Mouse (Mus musculus): Measurements from ENCODE around the gene Prcd.

DNA sequence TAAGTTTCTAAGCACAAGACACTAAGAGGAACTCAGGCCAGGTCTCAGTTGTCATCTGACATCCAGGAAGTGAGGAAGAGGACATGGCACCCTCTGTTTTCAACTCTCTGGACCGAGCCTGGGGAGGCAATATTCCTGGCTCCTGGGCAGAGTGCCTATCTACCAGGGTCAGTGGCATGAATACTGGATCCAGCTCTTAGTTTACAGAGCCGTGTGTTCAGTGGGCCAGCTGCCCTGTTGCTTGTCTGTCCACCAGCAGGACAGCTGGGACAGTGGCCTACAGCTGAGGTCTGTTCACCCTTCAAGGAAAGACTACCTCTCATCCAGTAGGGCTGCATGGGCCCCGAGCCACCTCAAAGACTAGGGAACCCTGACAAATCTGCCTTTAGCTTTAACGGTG lies 27.8 kb downstream of the Prcd start:
- TF ChIP-seq MAFK (IDR thresholded peaks at IDR 0.05; ENCODE audit: insufficient read depth, low read depth, low read length) (no peak), HCFC1 (IDR thresholded peaks at IDR 0.05; ENCODE audit: borderline replicate concordance, insufficient read depth, low read length) (no peak)
